Mouse (Mus musculus) cortical plate, adult 2 months (tissue): ENCODE measurements at regions not wholly inside any gene's neighbourhood (a gene's known extent, or its start where the extent isn't known, plus 50 kb on each side); places are given as distances from the start of the nearest gene placed in this dataset.
A peak's percentile ranks its signal among the peaks of the same experiment; 100 is the strongest.

ENCODE experiments used
- H3K27ac ChIP-seq: fragments of 200-500 bp; 2 replicates; pipeline ENCODE4 v1.5.1; 2012; ENCODE audit warnings: low read length, control low read depth, inconsistent platforms; ENCODE audit not compliant: insufficient read depth
- H3K4me1 ChIP-seq: fragments of 200-500 bp; 2 replicates; pipeline ENCODE4 v1.6.1; 2011; ENCODE audit warnings: low read length; ENCODE audit not compliant: control insufficient read depth, insufficient read depth
- H3K4me3 ChIP-seq: fragments of 200-500 bp; 2 replicates; pipeline ENCODE4 v1.5.1; 2011; ENCODE audit warnings: mild to moderate bottlenecking, low read length, control low read depth; ENCODE audit not compliant: insufficient read depth
- CTCF ChIP-seq: fragments of 200-500 bp; IDR thresholded peaks from 2 replicates; pipeline ENCODE4 v1.5.1; 2011; ENCODE audit warnings: mild to moderate bottlenecking, control low read depth, low read length; ENCODE audit not compliant: insufficient read depth; ENCODE audit errors: extremely low read depth
- POLR2A ChIP-seq: fragments of 200-500 bp; IDR thresholded peaks from 2 replicates; pipeline ENCODE4 v1.6.1; 2011; ENCODE audit warnings: mild to moderate bottlenecking, low read length, control low read depth; ENCODE audit not compliant: insufficient read depth; ENCODE audit errors: extremely low read depth

DNA sequence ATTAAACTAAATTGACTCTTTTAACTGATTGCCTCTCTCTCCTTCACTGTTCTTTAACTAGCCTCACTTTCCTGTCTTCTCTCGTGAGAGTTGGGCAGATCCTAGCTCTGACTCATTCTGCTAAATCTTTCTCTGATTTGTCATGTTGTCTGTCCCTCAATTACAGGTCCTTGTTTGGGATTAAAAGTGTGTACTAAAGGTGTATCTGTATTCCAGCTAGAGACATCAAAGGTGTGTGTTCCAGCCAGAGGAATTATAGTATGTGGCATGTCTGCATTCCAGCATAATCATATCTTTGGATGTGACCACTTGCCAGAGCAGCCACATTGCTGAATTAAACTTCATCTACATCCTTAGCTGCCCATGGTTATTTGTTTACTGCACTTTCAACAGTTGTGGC, 167.5 kb upstream of the Fam83b start:
- Histone ChIP-seq H3K4me3 (no peak overlapping the region), H3K27ac (no peak overlapping the region)
- TF ChIP-seq POLR2A, result no peak
- no peak for TF ChIP-seq CTCF

GRCm38 (mm10) chr9:76733812-76734211, 166.9 kb upstream of the Fam83b start:
- H3K4me1 ChIP-seq, result no peaks in the 10 kb centered on the region
- no peak overlapping the region for H3K4me3 ChIP-seq
- no peak overlapping the region for H3K27ac ChIP-seq
- no peak for TF ChIP-seq POLR2A
- TF ChIP-seq CTCF, result no peak

More for the DNA sequence above, 167.5 kb upstream of the Fam83b start:
- no peaks in the 10 kb centered on the region for H3K4me1 ChIP-seq

GRCm38 (mm10) chr9:76722881-76723280, 156.0 kb upstream of the Fam83b start:
- H3K27ac ChIP-seq, result no peak overlapping the region
- H3K4me3 ChIP-seq, result no peak overlapping the region
- H3K4me1 ChIP-seq, result no peaks in the 10 kb centered on the region
- TF ChIP-seq POLR2A, result no peak
- no peak for TF ChIP-seq CTCF

- no peak overlapping the region for H3K27ac ChIP-seq
- no peak overlapping the region for H3K4me3 ChIP-seq
- no peaks in the 10 kb centered on the region for H3K4me1 ChIP-seq
- TF ChIP-seq CTCF, result no peak
- TF ChIP-seq POLR2A, result no peak
Measured at GRCm38 (mm10) chr9:76715852-76716251, 148.9 kb upstream of the Fam83b start.

GRCm38 (mm10) chr9:76706451-76706850, 139.5 kb upstream of the Fam83b start:
- no peaks in the 10 kb centered on the region for H3K4me1 ChIP-seq
- no peak for TF ChIP-seq POLR2A
- no peak for TF ChIP-seq CTCF
- H3K4me3 ChIP-seq, result no peak overlapping the region
- no peak overlapping the region for H3K27ac ChIP-seq

DNA sequence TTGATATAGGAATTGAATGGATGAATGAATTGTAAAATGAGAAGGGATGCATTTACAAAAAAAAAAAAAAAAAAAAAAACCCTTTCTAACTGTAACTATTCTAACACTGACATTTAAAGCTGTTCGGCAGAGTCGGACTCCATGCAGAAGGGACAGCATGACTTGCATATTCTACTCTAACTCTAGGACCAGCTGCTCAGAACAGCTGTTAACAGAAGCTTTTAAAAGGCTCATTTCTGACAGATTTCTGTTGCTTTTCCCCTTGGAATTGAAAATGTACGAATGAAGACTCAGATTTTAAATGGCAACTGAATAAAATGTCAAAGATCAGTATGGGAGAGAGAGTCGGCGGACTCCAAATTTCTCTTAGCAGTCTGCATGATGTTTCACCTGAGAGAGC, 138.9 kb upstream of the Fam83b start:
- Histone ChIP-seq H3K4me1 (no peaks in the 10 kb centered on the region), H3K4me3 (no peak overlapping the region), H3K27ac (no peak overlapping the region)
- TF ChIP-seq CTCF, result no peak
- TF ChIP-seq POLR2A, result no peak

GRCm38 (mm10) chr9:76695547-76695946, 128.6 kb upstream of the Fam83b start:
- Histone ChIP-seq H3K4me3 (no peak overlapping the region), H3K27ac (no peak overlapping the region)

GRCm38 (mm10) chr9:76692976-76693375, 126.1 kb upstream of the Fam83b start:
- Histone ChIP-seq H3K4me3 (no peak overlapping the region), H3K27ac (no peak overlapping the region), H3K4me1 (no peaks in the 10 kb centered on the region)
- no peak for TF ChIP-seq POLR2A
- TF ChIP-seq CTCF, result no peak

More at GRCm38 (mm10) chr9:76695547-76695946, 128.6 kb upstream of the Fam83b start:
- no peaks in the 10 kb centered on the region for H3K4me1 ChIP-seq
- TF ChIP-seq POLR2A, result no peak
- TF ChIP-seq CTCF, result no peak

- TF ChIP-seq POLR2A (no peak), CTCF (peak; percentile 65)
- no peak overlapping the region for H3K4me3 ChIP-seq
- no peak overlapping the region for H3K27ac ChIP-seq
- no peaks in the 10 kb centered on the region for H3K4me1 ChIP-seq
Measured at GRCm38 (mm10) chr9:76660848-76661247, 93.9 kb upstream of the Fam83b start.

DNA sequence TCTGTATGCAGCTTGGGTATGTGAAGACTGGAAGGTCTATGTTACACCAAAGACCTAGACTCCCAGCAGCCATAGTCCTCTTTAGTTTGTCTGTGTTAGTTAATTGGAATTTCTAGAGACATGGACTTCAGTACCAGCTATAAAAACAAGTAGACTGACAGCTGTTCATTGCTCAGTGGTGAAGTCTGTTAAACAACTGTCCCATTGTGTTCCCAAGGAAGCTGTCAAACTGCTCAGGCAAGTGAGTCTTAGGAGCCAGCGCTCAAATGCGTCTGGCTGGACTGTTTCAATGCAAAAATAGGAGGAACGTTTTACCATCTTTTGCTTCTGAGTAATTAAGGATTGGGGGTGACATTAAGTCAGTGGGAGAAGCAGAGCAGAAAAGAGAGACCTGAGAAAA, 92.9 kb upstream of the Fam83b start:
- no peak overlapping the region for H3K4me3 ChIP-seq
- no peak overlapping the region for H3K27ac ChIP-seq
- no peaks in the 10 kb centered on the region for H3K4me1 ChIP-seq
- no peak for TF ChIP-seq POLR2A
- no peak for TF ChIP-seq CTCF
